Mouse (Mus musculus) kidney, postnatal 0 days (tissue): ENCODE measurements around the gene Abhd14a. TPM values are rescaled to one million over a fixed set of nuclear protein-coding genes. Genes with fewer than 3 reads are reported as not detected.
"Not testable (repeated sequence)": the region's sequence is repeated elsewhere in the genome, so short reads cannot be mapped to it uniquely, and the experiment has no call there.

Experiments
- ATAC-seq: fragments of 200-750 bp; cut with Nextera tagmentation; replicated peaks from 2 replicates; pipeline ENCODE4 v1.8.0; 2017; ENCODE audit warnings: low read depth, moderate number of reproducible peaks, moderate TSS enrichment, moderate library complexity; ENCODE audit not compliant: low FRiP score
- DNase-seq: peaks from one replicate; pipeline ENCODE4 v3.0.0-alpha.2; 2016; ENCODE audit warnings: low spot score
- H3K27ac ChIP-seq: fragments of 300-500 bp; sonication (generic); 2 replicates; pipeline ENCODE4 v1.5.1; 2014; ENCODE audit warnings: mild to moderate bottlenecking
- H3K27me3 ChIP-seq: fragments of 300-500 bp; sonication (generic); 2 replicates; pipeline ENCODE4 v1.6.1; 2014; ENCODE audit warnings: low read length, mixed read lengths; ENCODE audit not compliant: insufficient read depth
- H3K36me3 ChIP-seq: fragments of 300-500 bp; sonication (generic); 2 replicates; pipeline ENCODE4 v1.6.1; 2014; ENCODE audit warnings: low read length, mixed read lengths; ENCODE audit not compliant: insufficient read depth
- H3K4me1 ChIP-seq: fragments of 300-500 bp; sonication (generic); replicated peaks from 2 replicates; pipeline ENCODE4 v1.6.1; 2014; ENCODE audit warnings: antibody characterized with exemption, low read length, mixed read lengths; ENCODE audit not compliant: insufficient read depth
- H3K4me2 ChIP-seq: fragments of 300-500 bp; sonication (generic); 2 replicates; pipeline ENCODE4 v1.6.1; 2014; ENCODE audit warnings: mild to moderate bottlenecking, low read length, moderate library complexity, mixed read lengths
- H3K4me3 ChIP-seq: fragments of 300-500 bp; sonication (generic); replicated peaks from 2 replicates; pipeline ENCODE4 v1.5.1; 2014; ENCODE audit warnings: low read depth, low read length
- H3K9ac ChIP-seq: fragments of 300-500 bp; sonication (generic); 2 replicates; pipeline ENCODE4 v1.6.1; 2014; ENCODE audit warnings: low read depth, low read length
- H3K9me3 ChIP-seq: fragments of 300-500 bp; sonication (generic); replicated peaks from 2 replicates; pipeline ENCODE4 v1.6.1; 2016; ENCODE audit warnings: low read length, inconsistent platforms, mixed read lengths
- CTCF ChIP-seq: IDR thresholded peaks from 2 replicates; pipeline ENCODE4 v1.5.1; 2016; ENCODE audit warnings: antibody characterized with exemption, low read depth, mild to moderate bottlenecking, moderate library complexity
- WGBS: fragments of 180-500 bp; shearing (Covaris S2); extraction: QIAGEN DNeasy Blood & Tissue Kit; methylation state at CpG from one replicate; pipeline ENCODE4 v1.1.7; 2014; 5-methylcytosine and 5-hydroxymethylcytosine counted together
- polyA plus RNA-seq: library from polyadenylated mRNA; unstranded; fragments of >200 nt; fragmentation: Nextera tagmentation; extraction: Ambion mirVana; gene quantifications from 2 replicates; pipeline ENCODE4 v1.2.1, GENCODE M21; 2015

Gene Abhd14a
- 57.0 and 60.8 TPM in 2 replicates for polyA plus RNA-seq

- H3K4me1 ChIP-seq, result peaks cover 40% of the 10 kb centered on the region
- H3K9ac ChIP-seq, result peak within 1 kb of the TSS; percentile 55
- no peaks in the 10 kb centered on the region for H3K36me3 ChIP-seq
- DNase-seq, result peak; percentile 97
- no peaks in the 10 kb centered on the region for H3K27me3 ChIP-seq
- peak within 1 kb of the TSS; percentile 83 for H3K27ac ChIP-seq
- peak; percentile 69 for TF ChIP-seq CTCF
- H3K4me2 ChIP-seq, result peak within 1 kb of the TSS; percentile 68
- peak within 1 kb of the TSS; percentile 47 for H3K4me3 ChIP-seq
- under 1% methylated on average over 24 of the region's 24 CpGs for WGBS
- no peaks in the 10 kb centered on the region for H3K9me3 ChIP-seq
- ATAC-seq, result peak; percentile 92
Observed at GRCm38 (mm10) chr9:106447348-106447747, at the start of gene Abhd14a, which contains the start of gene Abhd14b. Gene Abhd14a, minus strand, starts transcription at chr9:106447678. Gene Abhd14b, plus strand, starts transcription at chr9:106447459.

- WGBS, result 81% methylated on average over 6 of the region's 6 CpGs
Observed at GRCm38 (mm10) chr9:106487602-106488001, 40.1 kb upstream of the Abhd14a start.

GRCm38 (mm10) chr9:106485076-106485475 lies 37.6 kb upstream of the Abhd14a start:
- H3K4me2 ChIP-seq, result no peak overlapping the region
- H3K27me3 ChIP-seq, result no peaks in the 10 kb centered on the region
- TF ChIP-seq CTCF, result no peak
- 82% methylated on average over 10 of the region's 10 CpGs for WGBS
- H3K9me3 ChIP-seq, result no peaks in the 10 kb centered on the region
- H3K4me1 ChIP-seq, result no peaks in the 10 kb centered on the region
- no peak overlapping the region for H3K9ac ChIP-seq
- no peak overlapping the region for H3K4me3 ChIP-seq
- ATAC-seq, result no peak
- no peak for DNase-seq
- H3K36me3 ChIP-seq, result peaks cover 34% of the 10 kb centered on the region; the same call in 1 of the 2 replicates
- H3K27ac ChIP-seq, result no peak overlapping the region

More at GRCm38 (mm10) chr9:106487602-106488001, 40.1 kb upstream of the Abhd14a start:
- not testable (repeated sequence) for H3K9me3 ChIP-seq, H3K4me2 ChIP-seq, H3K27me3 ChIP-seq, ATAC-seq, H3K9ac ChIP-seq, H3K4me1 ChIP-seq, DNase-seq, H3K4me3 ChIP-seq, H3K27ac ChIP-seq
- peaks cover 24% of the 10 kb centered on the region; the same call in 1 of the 2 replicates for H3K36me3 ChIP-seq

GRCm38 (mm10) chr9:106483606-106484005 lies 36.1 kb upstream of the Abhd14a start:
- Histone ChIP-seq H3K4me3 (no peak overlapping the region), H3K9ac (no peak overlapping the region), H3K27ac (no peak overlapping the region), H3K4me1 (no peaks in the 10 kb centered on the region), H3K9me3 (no peaks in the 10 kb centered on the region), H3K4me2 (no peak overlapping the region), H3K27me3 (no peaks in the 10 kb centered on the region), H3K36me3 (peaks cover 34% of the 10 kb centered on the region; the same call in 1 of the 2 replicates)
- TF ChIP-seq CTCF, result no peak
- WGBS, result 92% methylated on average over 17 of the region's 17 CpGs
- ATAC-seq (no peak), DNase-seq (no peak)

GRCm38 (mm10) chr9:106483136-106483535 lies 35.7 kb upstream of the Abhd14a start:
- DNase-seq, result no peak

GRCm38 (mm10) chr9:106482578-106483115 lies 35.2 kb upstream of the Abhd14a start:
- no peaks in the 10 kb centered on the region for H3K27me3 ChIP-seq
- 84% methylated on average over 17 of the region's 17 CpGs for WGBS
- no peaks in the 10 kb centered on the region for H3K9me3 ChIP-seq
- H3K27ac ChIP-seq, result no peak overlapping the region
- H3K4me3 ChIP-seq, result no peak overlapping the region
- H3K4me2 ChIP-seq, result no peak overlapping the region
- H3K9ac ChIP-seq, result no peak overlapping the region
- ATAC-seq, result no peak
- TF ChIP-seq CTCF, result no peak
- DNase-seq, result no peak
- H3K4me1 ChIP-seq, result no peaks in the 10 kb centered on the region; the same call in 1 of the 2 replicates
- H3K36me3 ChIP-seq, result peaks cover 34% of the 10 kb centered on the region; the same call in 1 of the 2 replicates

More at GRCm38 (mm10) chr9:106483136-106483535, 35.7 kb upstream of the Abhd14a start:
- Histone ChIP-seq H3K4me2 (no peak overlapping the region), H3K9ac (no peak overlapping the region), H3K27ac (no peak overlapping the region), H3K4me3 (no peak overlapping the region), H3K27me3 (no peaks in the 10 kb centered on the region), H3K4me1 (no peaks in the 10 kb centered on the region), H3K9me3 (no peaks in the 10 kb centered on the region), H3K36me3 (peaks cover 34% of the 10 kb centered on the region; the same call in 1 of the 2 replicates)
- no peak for ATAC-seq
- TF ChIP-seq CTCF, result no peak
- WGBS, result 97% methylated on average over 10 of the region's 10 CpGs
